Mouse (Mus musculus) stomach, postnatal 0 days (tissue): Measurements from ENCODE around the gene Glrx5.

Source experiments
- CTCF ChIP-seq: IDR thresholded peaks from 2 replicates; pipeline ENCODE4 v1.5.1; 2016; ENCODE audit warnings: antibody characterized with exemption, low read depth, mild to moderate bottlenecking, moderate library complexity
- EP300 ChIP-seq: optimal IDR thresholded peaks from 2 replicates; pipeline ENCODE3; 2016; ENCODE audit warnings: antibody characterized with exemption

- TF ChIP-seq CTCF (no peak), EP300 (no peak)
Observed at GRCm38 (mm10) chr12:105049813-105050212, 17.3 kb downstream of the Glrx5 start.
